Mouse (Mus musculus) mesoderm, embryonic 11.5 days (tissue): ENCODE measurements around the gene Dab1.
A peak's percentile ranks its signal among the peaks of the same experiment; 100 is the strongest.

Experiments used
- DNase-seq: peaks from one replicate; pipeline ENCODE4 v3.0.0-alpha.2; 2012; ENCODE audit warnings: low read depth, low spot score

The Dab1 gene

DNA sequence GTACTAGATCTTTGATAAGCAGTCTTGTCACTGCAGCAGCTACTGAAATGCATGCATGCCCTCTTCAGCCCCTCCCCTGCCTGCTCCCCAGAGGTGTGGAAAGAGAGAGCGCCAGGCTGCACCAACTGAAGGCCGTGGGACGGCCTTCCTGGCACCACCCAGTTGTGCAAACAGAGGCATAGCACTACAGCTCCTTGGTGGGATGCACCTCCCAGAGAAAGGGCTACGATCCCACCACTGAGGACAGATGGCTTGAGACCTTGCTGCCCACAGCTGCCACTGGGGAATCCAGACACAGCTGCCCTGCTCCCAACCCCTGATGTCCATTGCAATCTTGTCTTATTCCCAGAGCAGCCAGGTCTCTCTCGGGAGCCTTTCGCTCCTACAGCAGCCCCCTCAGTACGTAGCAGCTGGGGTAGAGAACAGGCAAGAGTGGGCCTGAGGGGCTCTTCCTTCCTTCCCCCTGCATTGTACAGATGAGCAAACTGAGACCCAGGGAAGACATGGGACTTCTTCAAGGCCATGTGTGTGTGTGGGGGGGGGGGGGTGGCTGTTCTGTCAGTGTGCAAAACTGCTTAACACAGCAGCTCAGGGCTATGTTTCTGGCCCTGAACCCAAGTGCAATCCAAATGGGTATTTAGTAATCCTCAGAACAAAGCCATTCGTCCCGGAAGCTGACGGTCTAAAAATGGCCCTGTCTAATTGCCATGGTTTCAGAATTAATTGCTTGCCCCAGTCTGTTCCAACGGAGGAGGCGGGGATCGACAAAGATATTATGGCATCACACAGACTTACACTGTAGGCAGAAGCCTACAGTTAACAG lies 1100.0 kb downstream of the Dab1 start:
- DNase-seq: peak; percentile 37

DNA sequence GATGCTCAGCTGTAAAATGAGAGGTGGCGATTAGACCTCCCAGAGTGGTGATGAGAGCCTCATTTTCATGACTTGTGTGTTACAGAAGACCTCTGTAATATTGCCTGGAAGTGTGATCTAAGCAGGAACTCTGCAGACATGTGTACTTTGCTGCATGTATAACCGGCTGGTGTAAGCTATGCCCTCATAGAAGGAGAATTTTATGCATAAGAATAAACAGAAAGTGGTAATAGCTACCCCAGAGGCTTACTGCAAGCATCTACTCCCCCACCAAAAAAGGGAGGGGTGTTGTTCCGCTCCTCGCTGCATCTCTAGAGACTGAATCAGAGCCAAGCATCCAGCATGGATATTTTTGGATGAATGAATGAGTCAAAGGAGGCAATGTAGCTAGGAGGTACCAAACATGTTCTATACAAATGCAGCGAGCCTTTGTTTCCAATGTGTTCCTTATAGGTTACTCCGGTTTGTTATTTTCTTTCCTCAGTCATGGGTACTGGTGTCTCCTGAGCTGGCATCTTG lies 1104.4 kb downstream of the Dab1 start:
- DNase-seq: no peak

DNA sequence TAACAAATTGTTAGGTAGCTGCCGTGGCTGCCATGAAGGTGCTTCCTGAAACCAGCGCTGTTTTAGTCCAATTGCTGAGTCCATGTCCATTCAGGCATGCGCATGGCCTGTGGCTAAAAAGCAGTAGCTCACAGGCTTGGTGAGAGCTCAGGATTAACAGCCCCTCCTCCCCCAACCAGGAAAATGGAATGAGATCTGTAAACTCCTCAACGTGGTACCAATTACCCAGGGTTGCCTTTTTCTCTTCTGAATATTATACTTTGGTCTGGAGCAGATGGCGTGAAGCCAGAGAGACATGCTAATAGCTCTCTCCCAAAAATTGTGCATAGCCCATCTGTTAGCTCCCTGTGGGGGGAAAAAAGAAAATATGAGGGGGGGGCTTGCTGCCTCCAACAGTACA lies 1105.1 kb downstream of the Dab1 start:
- DNase-seq: no peak

DNA sequence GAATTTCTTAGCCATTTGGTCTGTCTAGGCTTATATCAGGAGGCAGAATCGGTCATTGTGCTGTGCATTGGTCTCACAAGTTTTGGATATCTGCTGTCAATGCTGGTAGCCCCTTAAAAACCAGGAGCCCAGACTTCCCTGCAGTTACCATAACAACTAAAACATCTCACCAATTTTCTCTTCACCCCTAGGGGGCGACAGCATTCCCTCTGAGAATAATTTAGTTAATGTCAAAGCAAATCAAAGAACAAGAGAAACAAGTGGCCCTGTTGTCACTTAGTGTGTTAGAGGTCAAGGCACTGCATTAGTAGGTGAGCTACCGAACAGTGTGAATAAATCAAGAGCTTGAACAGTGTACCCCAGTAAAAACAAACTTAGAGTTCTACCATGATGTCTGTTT lies 1106.5 kb downstream of the Dab1 start:
- peak; percentile 38 for DNase-seq

DNA sequence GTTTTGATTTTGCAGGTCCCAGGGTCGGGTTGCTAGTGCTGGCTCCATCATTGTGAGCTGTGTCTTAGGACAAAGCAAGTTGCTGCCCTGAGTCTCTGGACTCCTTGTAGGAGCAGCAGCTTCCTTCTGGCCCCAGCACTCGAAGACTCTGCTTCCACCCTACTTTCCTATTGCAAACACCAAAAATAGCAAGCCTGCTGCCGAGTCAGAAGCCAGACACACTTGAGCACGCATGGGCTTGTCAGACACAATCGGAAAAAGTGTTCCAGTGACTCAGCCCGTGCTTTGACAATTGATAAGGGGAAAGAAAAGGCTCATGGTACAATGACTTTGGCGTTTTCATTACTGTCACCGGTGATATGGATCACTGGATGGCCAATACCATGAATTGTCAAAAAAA lies 1110.0 kb downstream of the Dab1 start:
- no peak for DNase-seq

DNA sequence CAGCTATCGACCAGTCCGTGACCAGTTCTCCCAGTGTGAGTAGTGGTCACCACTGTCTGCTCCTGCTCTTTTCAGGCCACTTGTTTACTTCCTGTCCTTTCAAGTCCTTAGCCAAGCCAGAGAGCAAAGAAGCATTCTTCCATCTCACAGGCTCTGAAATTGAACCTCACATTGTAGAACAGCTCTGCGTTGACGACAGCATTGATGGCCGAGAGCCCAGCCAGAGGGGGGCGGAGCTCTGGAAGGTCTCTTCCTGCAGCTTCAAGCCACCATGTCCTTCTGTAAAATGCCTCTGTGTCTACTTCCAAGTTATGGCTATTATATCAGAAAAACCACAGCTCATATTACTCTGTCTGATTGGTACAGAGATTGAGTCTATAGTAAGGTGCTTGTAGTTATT lies 1127.3 kb downstream of the Dab1 start:
- DNase-seq: no peak

DNA sequence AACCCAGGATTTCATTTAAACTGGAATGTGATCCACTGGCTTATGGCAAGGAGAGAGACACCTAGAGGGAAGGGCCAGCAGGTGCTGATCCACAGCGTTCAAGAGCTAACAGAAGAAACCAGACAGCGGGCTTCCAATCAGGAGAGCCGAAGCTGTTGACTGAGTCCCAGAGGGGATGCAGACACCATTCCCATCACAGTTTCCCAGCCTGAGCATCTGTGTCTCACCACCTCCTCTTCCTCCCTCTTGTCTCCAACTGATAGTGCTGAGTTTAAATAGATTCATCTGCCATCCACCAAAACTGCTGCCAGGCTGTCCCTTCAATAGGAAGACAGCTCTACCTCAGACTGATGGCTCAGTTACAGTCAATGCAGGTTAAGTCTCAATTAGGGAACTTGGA lies 1134.9 kb downstream of the Dab1 start:
- no peak for DNase-seq

DNA sequence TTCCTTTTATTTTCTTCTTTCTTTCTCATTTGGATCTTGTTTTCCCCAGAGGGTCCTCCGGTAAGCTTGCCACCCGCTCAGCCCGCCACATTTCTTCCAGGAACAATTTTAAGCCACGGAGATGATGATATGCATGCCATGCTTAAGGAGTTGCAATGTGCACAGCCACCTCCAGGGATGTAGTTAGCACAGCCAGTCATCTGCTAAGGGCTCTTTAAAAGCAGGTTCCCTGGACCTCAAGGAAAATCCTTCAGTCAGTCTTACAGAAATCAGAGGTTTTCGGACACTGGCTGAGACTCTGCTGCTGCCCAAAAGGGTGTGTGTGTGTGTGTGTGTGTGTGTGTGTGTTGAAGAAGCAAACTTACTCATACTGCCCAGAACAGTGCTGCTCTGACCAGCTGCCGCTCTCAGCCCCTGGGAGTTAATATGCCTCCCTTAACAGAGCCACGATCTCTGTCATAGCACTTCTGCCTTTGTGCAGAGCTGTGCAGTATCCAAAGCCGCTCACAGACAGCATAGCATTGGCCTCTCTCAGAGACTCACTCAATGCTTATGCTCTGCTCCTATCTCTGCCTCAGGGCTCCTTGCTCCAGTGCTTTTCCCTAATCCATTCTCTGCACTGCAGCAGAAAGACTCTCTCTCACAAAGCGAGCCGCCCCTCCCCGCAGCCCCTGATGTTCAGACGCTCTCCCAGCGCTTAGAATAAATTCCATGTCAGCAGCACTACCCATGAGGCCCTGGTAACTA lies 1141.9 kb downstream of the Dab1 start:
- no peak for DNase-seq

DNA sequence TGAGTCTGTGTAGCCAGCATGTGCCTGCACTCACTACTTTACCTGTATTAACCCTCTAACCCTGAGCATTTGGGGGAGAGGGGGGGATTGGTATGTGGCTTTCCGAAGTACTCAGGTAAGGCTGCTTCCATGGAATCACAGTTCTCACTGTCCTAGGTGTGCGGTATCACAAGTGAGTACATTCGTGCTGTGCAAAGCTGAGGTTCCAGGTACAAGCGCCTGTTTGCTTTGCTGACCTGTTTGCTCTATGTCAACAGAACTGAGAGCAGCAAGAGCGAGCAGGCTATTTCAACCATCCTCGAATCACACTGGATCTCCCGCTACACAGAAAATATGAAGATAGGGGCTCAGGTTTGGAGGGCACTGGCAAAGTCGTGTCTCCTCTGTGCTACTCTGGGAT lies 1146.9 kb downstream of the Dab1 start, which contains the start of gene C8b:
Gene C8b (plus strand): TSS at position 253 of the 400 bp plus-strand sequence.
- DNase-seq: no peak

DNA sequence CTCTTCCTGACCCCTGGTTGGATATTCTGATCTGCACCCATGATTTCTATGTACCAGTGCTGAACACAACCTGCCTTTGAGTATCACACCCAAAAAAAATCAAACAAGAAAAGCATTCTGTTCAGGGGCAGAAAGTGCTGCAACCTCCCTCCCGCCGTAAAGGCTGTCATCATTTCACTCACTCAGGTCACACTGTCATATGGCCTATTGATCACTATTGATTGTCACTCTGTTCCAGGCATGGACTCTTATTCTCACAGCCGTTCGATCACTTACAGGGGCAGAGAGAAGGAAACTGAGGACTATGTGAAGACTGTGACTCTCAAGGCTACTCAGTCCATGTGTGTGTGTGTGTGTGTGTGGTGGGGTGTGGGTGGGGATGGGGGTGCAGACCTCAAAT lies 1149.0 kb downstream of the Dab1 start:
- no peak for DNase-seq

DNA sequence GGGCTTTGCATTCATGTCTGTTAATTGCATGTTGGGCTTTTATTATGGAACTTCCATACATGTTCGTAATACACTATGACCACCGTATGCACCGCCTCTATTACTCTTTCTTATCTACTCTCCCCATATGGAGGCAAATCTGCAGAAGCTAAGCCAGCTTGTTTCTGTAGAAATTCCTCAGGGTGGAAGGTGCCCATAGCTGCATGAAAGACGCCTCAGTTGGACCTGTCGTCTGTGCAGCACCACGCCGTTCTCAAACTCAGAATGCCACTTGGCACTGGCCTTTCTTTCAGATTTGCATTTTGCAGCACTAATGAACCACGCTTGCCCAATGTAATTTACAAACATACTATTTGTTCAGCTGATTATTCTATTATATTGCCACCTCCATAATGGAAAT lies 1150.4 kb downstream of the Dab1 start:
- DNase-seq: no peak

DNA sequence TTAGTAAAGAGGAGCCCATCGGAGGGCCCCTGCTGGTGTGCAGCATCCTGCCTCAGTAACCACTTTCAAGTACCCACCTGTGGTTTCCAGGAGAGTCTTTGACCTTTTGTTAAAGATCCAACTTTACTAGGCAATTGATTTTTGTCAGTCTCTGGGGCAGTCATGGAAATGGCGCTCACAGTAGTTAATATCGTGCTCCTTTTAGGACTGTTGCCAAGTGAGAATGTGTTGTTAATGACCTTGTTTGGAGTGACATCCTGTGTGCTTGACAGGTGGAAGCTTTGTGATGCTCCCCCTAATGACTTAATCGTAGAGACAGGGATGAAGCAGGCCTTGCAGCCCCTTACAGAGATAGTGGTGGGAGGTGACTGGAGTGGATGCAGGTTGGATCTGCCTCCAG lies 1151.2 kb downstream of the Dab1 start:
- DNase-seq: no peak

DNA sequence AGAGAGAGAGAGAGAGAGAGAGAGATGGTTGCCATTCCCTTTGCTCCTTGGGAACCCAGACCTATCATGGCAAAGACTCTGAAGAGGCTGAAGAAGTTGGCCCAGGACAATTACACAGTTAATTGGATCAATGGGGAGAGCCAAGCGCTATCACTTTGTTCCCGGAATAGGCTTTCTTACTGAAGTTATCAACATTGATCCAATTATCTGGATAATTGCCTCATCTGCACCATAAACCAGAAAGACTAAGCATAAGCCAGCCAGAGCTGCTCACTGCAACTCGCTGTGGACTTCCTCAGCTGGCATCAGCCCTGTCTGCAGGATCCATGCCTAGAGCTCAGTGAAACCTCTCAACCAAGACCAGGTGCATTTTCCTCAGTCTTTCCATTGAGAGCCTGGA lies 1156.4 kb downstream of the Dab1 start:
- DNase-seq: no peak

DNA sequence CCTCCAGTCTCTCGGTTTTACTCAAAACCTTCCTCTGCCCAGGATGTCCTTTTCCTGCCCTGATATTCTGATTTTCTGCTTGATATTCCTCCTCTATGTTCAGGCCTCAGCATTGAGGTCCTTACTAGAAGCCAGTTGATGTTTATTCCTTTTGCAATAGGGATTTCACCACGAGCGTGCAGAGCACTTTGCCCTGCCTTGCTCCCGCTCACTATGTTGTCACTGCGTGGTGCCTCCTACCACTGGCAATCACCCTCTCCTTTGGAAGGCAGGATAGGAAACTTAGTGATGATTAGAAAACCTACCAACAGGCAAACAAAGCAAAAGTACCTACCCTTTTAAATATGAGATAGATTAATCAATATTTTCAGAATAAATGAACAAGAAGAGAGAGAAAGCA lies 1160.3 kb downstream of the Dab1 start:
- no peak for DNase-seq

DNA sequence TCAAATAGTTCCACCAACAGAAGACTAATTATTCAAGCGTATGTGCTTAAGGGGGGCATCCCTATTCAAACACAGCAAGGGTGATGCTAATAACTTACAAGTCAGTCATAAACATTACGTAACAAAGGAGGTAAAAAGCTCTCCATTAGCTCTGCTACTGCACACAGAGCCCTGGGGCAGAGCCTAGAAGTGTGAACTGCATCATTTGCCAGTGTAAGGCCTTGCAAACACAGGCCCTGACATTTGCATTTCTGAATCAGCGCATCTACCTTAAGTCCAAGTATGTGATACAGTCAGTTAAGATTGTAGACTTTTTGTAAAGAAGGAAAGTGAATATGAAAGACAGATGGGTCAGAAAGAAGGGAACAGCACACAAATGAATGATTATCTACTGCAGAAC lies 1162.3 kb downstream of the Dab1 start:
- DNase-seq: no peak

DNA sequence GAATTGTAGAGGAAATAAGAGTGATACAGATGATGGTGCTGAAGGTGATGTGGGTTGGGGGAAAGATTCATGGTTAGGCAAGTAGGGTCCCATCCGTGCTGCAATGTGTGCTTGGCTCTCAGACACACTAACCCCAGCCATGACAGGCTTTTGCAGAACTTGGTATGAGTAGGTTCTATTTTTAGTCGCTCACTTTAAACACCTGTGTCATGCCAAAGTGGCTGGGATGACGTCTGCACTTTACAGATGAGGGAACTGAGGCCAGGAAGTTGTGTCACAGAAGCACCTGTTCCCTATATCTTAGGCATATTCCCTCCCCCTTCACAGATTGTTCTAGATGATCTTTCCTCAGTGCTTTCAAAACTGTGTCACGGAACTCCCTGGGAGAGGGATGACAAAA lies 1163.2 kb downstream of the Dab1 start:
- no peak for DNase-seq

DNA sequence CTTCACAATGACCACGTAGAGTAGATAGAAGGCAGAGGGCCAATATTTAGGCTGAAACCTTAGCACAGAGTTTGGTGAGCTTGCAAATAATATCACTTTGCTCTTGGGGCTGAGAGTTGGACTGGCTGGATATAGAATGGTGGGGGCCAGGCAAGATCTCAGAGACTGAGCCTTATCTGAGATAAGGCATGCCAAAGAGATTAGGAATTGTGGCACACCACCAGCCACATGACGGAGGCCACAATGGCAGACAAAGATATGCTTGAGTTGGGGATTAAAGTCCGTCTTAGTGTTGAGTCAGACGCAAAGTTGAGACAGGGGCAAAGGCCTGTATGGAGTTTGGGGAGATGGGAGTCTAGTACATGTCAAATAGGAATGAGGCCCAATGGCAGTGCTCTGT lies 1173.0 kb downstream of the Dab1 start:
- DNase-seq: no peak
